ENCODE assay signal across 8 mouse cellular contexts in genomic region chr11:58980381-58980990, GRCm38 (mm10). TPM values are rescaled to one million over a fixed set of nuclear protein-coding genes. Genes with fewer than 3 reads are reported as not detected.
DNase-seq lines count a peak whose midpoint lies in the region; ATAC-seq lines count a peak whose summit lies in the region.

No protein-coding gene starts in this region.

- no peaks in the 10 kb centered on the region for H3K9me3 ChIP-seq in kidney, embryonic 14.5 days (ENCODE audit: control insufficient read depth, low read length)
- no peaks in the 10 kb centered on the region for H3K9me3 ChIP-seq in hindbrain, embryonic 15.5 days
- H3K9me3 ChIP-seq in liver, embryonic 15.5 days (replicated peaks), result no peaks in the 10 kb centered on the region

- H3K9ac ChIP-seq in kidney, embryonic 14.5 days (ENCODE audit: low read depth, low read length), result no peak overlapping the region
- H3K9ac ChIP-seq in hindbrain, embryonic 15.5 days, result no peak overlapping the region
- no peak overlapping the region for H3K9ac ChIP-seq in liver, embryonic 15.5 days

- H3K27me3 ChIP-seq in kidney, embryonic 14.5 days (ENCODE audit: control insufficient read depth, insufficient read depth, low read length), result no peaks in the 10 kb centered on the region
- no peaks in the 10 kb centered on the region for H3K27me3 ChIP-seq in hindbrain, embryonic 15.5 days
- H3K27me3 ChIP-seq in liver, embryonic 15.5 days, result no peaks in the 10 kb centered on the region

- no peak overlapping the region for H3K27ac ChIP-seq in kidney, embryonic 14.5 days (ENCODE audit: low read depth, low read length)
- no peak overlapping the region for H3K27ac ChIP-seq in hindbrain, embryonic 15.5 days (replicated peaks)
- peak overlapping the region; percentile 83; the same call in 1 of the 2 replicates for H3K27ac ChIP-seq in liver, embryonic 15.5 days (replicated peaks)

- H3K4me2 ChIP-seq in kidney, embryonic 14.5 days (replicated peaks; ENCODE audit: low read depth, low read length), result no peak overlapping the region
- H3K4me2 ChIP-seq in hindbrain, embryonic 15.5 days, result peak overlapping the region; percentile 95
- H3K4me2 ChIP-seq in liver, embryonic 15.5 days, result peak overlapping the region; percentile 95

- 62% methylated on average over 5 of the region's 5 CpGs for WGBS in kidney, embryonic 14.5 days
- WGBS in hindbrain, embryonic 15.5 days, result 76% methylated on average over 5 of the region's 5 CpGs
- 68% methylated on average over 5 of the region's 5 CpGs for WGBS in liver, embryonic 15.5 days (ENCODE audit: insufficient replicate concordance)

- peaks cover 33% of the 10 kb centered on the region for H3K36me3 ChIP-seq in kidney, embryonic 14.5 days (ENCODE audit: control insufficient read depth, insufficient read depth, low read length)
- peaks cover 26% of the 10 kb centered on the region for H3K36me3 ChIP-seq in hindbrain, embryonic 15.5 days
- peaks cover 38% of the 10 kb centered on the region for H3K36me3 ChIP-seq in liver, embryonic 15.5 days (replicated peaks)

- H3K4me3 ChIP-seq in kidney, embryonic 14.5 days (ENCODE audit: low read length), result no peak overlapping the region
- H3K4me3 ChIP-seq in hindbrain, embryonic 15.5 days, result no peak overlapping the region
- H3K4me3 ChIP-seq in liver, embryonic 15.5 days (replicated peaks), result peak overlapping the region; percentile 90; the same call in 1 of the 2 replicates

- DNase-seq in kidney, adult 11 months, result peak; percentile 62
- peak; percentile 40 for DNase-seq in ZHBTc4 (ENCODE audit: low read depth, low spot score)
- DNase-seq in layer of hippocampus, adult 9-10 months (ENCODE audit: low spot score), result no peak
- DNase-seq in Muller cell, postnatal 12 days (ENCODE audit: inconsistent ontology term), result no peak
- no peak for DNase-seq in right cerebral cortex, postnatal 10 days (ENCODE audit: low spot score in 2 of 2)

- no peak for ATAC-seq in kidney, embryonic 14.5 days (ENCODE audit: low FRiP score, low TSS enrichment)
- ATAC-seq in hindbrain, embryonic 15.5 days (ENCODE audit: low FRiP score, low read depth), result no peak
- no peak for ATAC-seq in liver, embryonic 15.5 days (ENCODE audit: insufficient read depth)

- H3K4me1 ChIP-seq in kidney, embryonic 14.5 days (ENCODE audit: control insufficient read depth, insufficient read depth, low read length), result peaks cover 22% of the 10 kb centered on the region
- peaks cover 49% of the 10 kb centered on the region for H3K4me1 ChIP-seq in hindbrain, embryonic 15.5 days (replicated peaks)
- peaks cover 56% of the 10 kb centered on the region for H3K4me1 ChIP-seq in liver, embryonic 15.5 days (replicated peaks)

RNA-seq across cellular contexts. Expression of gene Trim11, which starts 2.6 kb away (rescaled TPM):
- polyA plus RNA-seq in kidney, embryonic 14.5 days (2014; fragmentation: Nextera tagmentation; extraction: Ambion mirVana), result 16.7 and 19.8 TPM in 2 replicates
- 19.3 and 20.7 TPM in 2 replicates for polyA plus RNA-seq in hindbrain, embryonic 15.5 days (2015; fragmentation: Nextera tagmentation; extraction: Ambion mirVana)
- 8.6 and 9.1 TPM in 2 replicates for polyA plus RNA-seq in liver, embryonic 15.5 days (2015; fragmentation: Nextera tagmentation; extraction: Ambion mirVana)

RNA-seq across cellular contexts. Expression of gene Hist3h2a, which starts 26.0 kb away (rescaled TPM):
- 31.8 and 32.7 TPM in 2 replicates for polyA plus RNA-seq in kidney, embryonic 14.5 days (2014; fragmentation: Nextera tagmentation; extraction: Ambion mirVana)
- 96.0 and 96.7 TPM in 2 replicates for polyA plus RNA-seq in hindbrain, embryonic 15.5 days (2015; fragmentation: Nextera tagmentation; extraction: Ambion mirVana)
- polyA plus RNA-seq in liver, embryonic 15.5 days (2015; fragmentation: Nextera tagmentation; extraction: Ambion mirVana), result 16.1 and 16.4 TPM in 2 replicates

RNA-seq across cellular contexts. Expression of gene Trim17, which starts 26.0 kb away (rescaled TPM):
- 0.63 and 0.65 TPM in 2 replicates for polyA plus RNA-seq in kidney, embryonic 14.5 days (2014; fragmentation: Nextera tagmentation; extraction: Ambion mirVana)
- 1.4 TPM in 2 replicates for polyA plus RNA-seq in hindbrain, embryonic 15.5 days (2015; fragmentation: Nextera tagmentation; extraction: Ambion mirVana)
- polyA plus RNA-seq in liver, embryonic 15.5 days (2015; fragmentation: Nextera tagmentation; extraction: Ambion mirVana), result 0.06 and 0.14 TPM in 2 replicates

RNA-seq across cellular contexts. Expression of gene Hist3h2ba, which starts 31.8 kb away (rescaled TPM):
- polyA plus RNA-seq in kidney, embryonic 14.5 days (2014; fragmentation: Nextera tagmentation; extraction: Ambion mirVana), result 29.9 and 146 TPM in 2 replicates
- polyA plus RNA-seq in hindbrain, embryonic 15.5 days (2015; fragmentation: Nextera tagmentation; extraction: Ambion mirVana), result 230 and 238 TPM in 2 replicates
- polyA plus RNA-seq in liver, embryonic 15.5 days (2015; fragmentation: Nextera tagmentation; extraction: Ambion mirVana), result 9.2 and 9.6 TPM in 2 replicates

RNA-seq across cellular contexts. Expression of gene Rnf187, which starts 41.8 kb away (rescaled TPM):
- polyA plus RNA-seq in kidney, embryonic 14.5 days (2014; fragmentation: Nextera tagmentation; extraction: Ambion mirVana), result 229 and 304 TPM in 2 replicates
- 603 and 674 TPM in 2 replicates for polyA plus RNA-seq in hindbrain, embryonic 15.5 days (2015; fragmentation: Nextera tagmentation; extraction: Ambion mirVana)
- polyA plus RNA-seq in liver, embryonic 15.5 days (2015; fragmentation: Nextera tagmentation; extraction: Ambion mirVana), result 111 and 117 TPM in 2 replicates

Comparison
In these comparisons a context has a peak if more than half of its experiments do, and no peak if none do; other contexts are left out.
1. DNase-seq: peak in kidney, adult 11 months (single experiment) and ZHBTc4 (single experiment); none in layer of hippocampus, adult 9-10 months (single experiment), Muller cell, postnatal 12 days (single experiment) and right cerebral cortex, postnatal 10 days (0 of 2).